Mouse (Mus musculus): ENCODE results near the gene Hba-a2. TPM values are rescaled to one million over a fixed set of nuclear protein-coding genes. Genes with fewer than 3 reads are reported as not detected.

The Hba-a2 gene
- total and polyA plus RNA-seq, 2 experiments from 2014 or later = 6,390 to 8,165 TPM

- DNase-seq (ENCODE audit: low spot score) (no peak), ATAC-seq (ENCODE audit: insufficient read depth, low read depth) (no peak)
- WGBS = 66% methylated on average over 6 of the region's 6 CpGs
Measured at GRCm38 (mm10) chr11:32336435-32336907, 40.2 kb downstream of the Hba-a2 start.

GRCm38 (mm10) chr11:32339131-32339531, 42.8 kb downstream of the Hba-a2 start:
- Histone ChIP-seq H3K27ac (ENCODE audit: low read depth) (no peak overlapping the region), H3K27me3 (ENCODE audit: control insufficient read depth, insufficient read depth, low read length) (no peaks in the 10 kb centered on the region), H3K9ac (replicated peaks; ENCODE audit: low read depth, low read length) (no peak overlapping the region), H3K4me3 (ENCODE audit: low read depth, low read length) (no peak overlapping the region), H3K4me2 (ENCODE audit: low read depth, low read length) (no peak overlapping the region), H3K4me1 (ENCODE audit: control insufficient read depth, insufficient read depth) (no peaks in the 10 kb centered on the region), H3K36me3 (replicated peaks; ENCODE audit: control insufficient read depth, insufficient read depth, low read length) (no peaks in the 10 kb centered on the region), H3K9me3 (replicated peaks; ENCODE audit: control insufficient read depth, low read length) (0 out of 2 replicates have a peak, but pooled peaks cover 5% of the 10 kb centered on the region)
- no peak for DNase-seq (ENCODE audit: low spot score)
- TF ChIP-seq CTCF (IDR thresholded peaks at IDR 0.05; ENCODE audit: low read depth) (no peak), EP300 (IDR thresholded peaks at IDR 0.05; ENCODE audit: low read depth) (no peak)
- WGBS = 37% methylated on average over 2 of the region's 2 CpGs
- ATAC-seq (ENCODE audit: insufficient read depth, low read depth) = peak; percentile 76; the same call in 1 of the 2 replicates

More at GRCm38 (mm10) chr11:32336435-32336907, 40.2 kb downstream of the Hba-a2 start:
- TF ChIP-seq CTCF (IDR thresholded peaks at IDR 0.05; ENCODE audit: low read depth) = no peak
- no peak for TF ChIP-seq EP300 (IDR thresholded peaks at IDR 0.05; ENCODE audit: low read depth)
- no peak overlapping the region for H3K27ac ChIP-seq (ENCODE audit: low read depth)
- no peak overlapping the region for H3K9ac ChIP-seq (replicated peaks; ENCODE audit: low read depth, low read length)
- H3K4me1 ChIP-seq (ENCODE audit: control insufficient read depth, insufficient read depth) = no peaks in the 10 kb centered on the region
- 0 out of 2 replicates have a peak, but pooled peaks cover 5% of the 10 kb centered on the region for H3K9me3 ChIP-seq (replicated peaks; ENCODE audit: control insufficient read depth, low read length)
- no peaks in the 10 kb centered on the region for H3K27me3 ChIP-seq (ENCODE audit: control insufficient read depth, insufficient read depth, low read length)
- no peaks in the 10 kb centered on the region for H3K36me3 ChIP-seq (replicated peaks; ENCODE audit: control insufficient read depth, insufficient read depth, low read length)
- no peak overlapping the region for H3K4me3 ChIP-seq (ENCODE audit: low read depth, low read length)
- no peak overlapping the region for H3K4me2 ChIP-seq (ENCODE audit: low read depth, low read length)

GRCm38 (mm10) chr11:32340476-32341473, 44.5 kb downstream of the Hba-a2 start:
- H3K27me3 ChIP-seq (ENCODE audit: control insufficient read depth, insufficient read depth, low read length) = no peaks in the 10 kb centered on the region
- H3K9me3 ChIP-seq (replicated peaks; ENCODE audit: control insufficient read depth, low read length) = 0 out of 2 replicates have a peak, but pooled peaks cover 5% of the 10 kb centered on the region
- DNase-seq (ENCODE audit: low spot score) (peak; percentile 56), ATAC-seq (ENCODE audit: insufficient read depth, low read depth) (peak; percentile 60; the same call in 1 of the 2 replicates)
- H3K36me3 ChIP-seq (replicated peaks; ENCODE audit: control insufficient read depth, insufficient read depth, low read length) = no peaks in the 10 kb centered on the region
- H3K4me2 ChIP-seq (ENCODE audit: low read depth, low read length) = no peak overlapping the region
- H3K9ac ChIP-seq (replicated peaks; ENCODE audit: low read depth, low read length) = no peak overlapping the region
- no peak overlapping the region for H3K27ac ChIP-seq (ENCODE audit: low read depth)
- no peak overlapping the region for H3K4me3 ChIP-seq (ENCODE audit: low read depth, low read length)
- no peaks in the 10 kb centered on the region for H3K4me1 ChIP-seq (ENCODE audit: control insufficient read depth, insufficient read depth)
- WGBS = 26% methylated on average over 17 of the region's 17 CpGs
- TF ChIP-seq EP300 (IDR thresholded peaks at IDR 0.05; ENCODE audit: low read depth) (no peak), CTCF (IDR thresholded peaks at IDR 0.05; ENCODE audit: low read depth) (peak; percentile 74)

- H3K4me2 ChIP-seq (ENCODE audit: low read depth, low read length) = no peak overlapping the region
- TF ChIP-seq EP300 (IDR thresholded peaks at IDR 0.05; ENCODE audit: low read depth) = no peak
- peak; percentile 52 for TF ChIP-seq CTCF (IDR thresholded peaks at IDR 0.05; ENCODE audit: low read depth)
- H3K27ac ChIP-seq (ENCODE audit: low read depth) = no peak overlapping the region
- no peak overlapping the region for H3K4me3 ChIP-seq (ENCODE audit: low read depth, low read length)
- no peaks in the 10 kb centered on the region for H3K9me3 ChIP-seq (replicated peaks; ENCODE audit: control insufficient read depth, low read length)
- no peak overlapping the region for H3K9ac ChIP-seq (replicated peaks; ENCODE audit: low read depth, low read length)
- no peak for ATAC-seq (ENCODE audit: insufficient read depth, low read depth)
- 0 out of 2 replicates have a peak, but pooled peaks cover 3% of the 10 kb centered on the region for H3K27me3 ChIP-seq (ENCODE audit: control insufficient read depth, insufficient read depth, low read length)
- H3K36me3 ChIP-seq (replicated peaks; ENCODE audit: control insufficient read depth, insufficient read depth, low read length) = no peaks in the 10 kb centered on the region
- 27% methylated on average over 2 of the region's 2 CpGs for WGBS
- no peak for DNase-seq (ENCODE audit: low spot score)
- no peaks in the 10 kb centered on the region; the same call in 1 of the 2 replicates for H3K4me1 ChIP-seq (ENCODE audit: control insufficient read depth, insufficient read depth)
Measured at GRCm38 (mm10) chr11:32342770-32343191, 46.5 kb downstream of the Hba-a2 start.

- no peak overlapping the region for H3K4me2 ChIP-seq (ENCODE audit: low read depth, low read length)
- no peaks in the 10 kb centered on the region for H3K9me3 ChIP-seq (replicated peaks; ENCODE audit: control insufficient read depth, low read length)
- H3K27ac ChIP-seq (ENCODE audit: low read depth) = no peak overlapping the region
- DNase-seq (ENCODE audit: low spot score) (no peak), ATAC-seq (ENCODE audit: insufficient read depth, low read depth) (no peak)
- 84% methylated on average over 1 of the region's 1 CpGs for WGBS
- peaks cover 5% of the 10 kb centered on the region; the same call in 1 of the 2 replicates for H3K4me1 ChIP-seq (ENCODE audit: control insufficient read depth, insufficient read depth)
- H3K36me3 ChIP-seq (replicated peaks; ENCODE audit: control insufficient read depth, insufficient read depth, low read length) = no peaks in the 10 kb centered on the region
- H3K4me3 ChIP-seq (ENCODE audit: low read depth, low read length) = no peak overlapping the region
- H3K27me3 ChIP-seq (ENCODE audit: control insufficient read depth, insufficient read depth, low read length) = 0 out of 2 replicates have a peak, but pooled peaks cover 3% of the 10 kb centered on the region
- no peak overlapping the region for H3K9ac ChIP-seq (replicated peaks; ENCODE audit: low read depth, low read length)
- no peak for TF ChIP-seq CTCF (IDR thresholded peaks at IDR 0.05; ENCODE audit: low read depth)
- no peak for TF ChIP-seq EP300 (IDR thresholded peaks at IDR 0.05; ENCODE audit: low read depth)
Measured at GRCm38 (mm10) chr11:32343350-32343749, 47.1 kb downstream of the Hba-a2 start.

Data from heart, postnatal 0 days (tissue).